Mouse (Mus musculus): ENCODE results near the gene Ddah1. TPM values are rescaled to one million over a fixed set of nuclear protein-coding genes. Genes with fewer than 3 reads are reported as not detected.

Gene Ddah1
- polyA plus RNA-seq, 1 experiment from 2014 or later: 145 TPM

DNA sequence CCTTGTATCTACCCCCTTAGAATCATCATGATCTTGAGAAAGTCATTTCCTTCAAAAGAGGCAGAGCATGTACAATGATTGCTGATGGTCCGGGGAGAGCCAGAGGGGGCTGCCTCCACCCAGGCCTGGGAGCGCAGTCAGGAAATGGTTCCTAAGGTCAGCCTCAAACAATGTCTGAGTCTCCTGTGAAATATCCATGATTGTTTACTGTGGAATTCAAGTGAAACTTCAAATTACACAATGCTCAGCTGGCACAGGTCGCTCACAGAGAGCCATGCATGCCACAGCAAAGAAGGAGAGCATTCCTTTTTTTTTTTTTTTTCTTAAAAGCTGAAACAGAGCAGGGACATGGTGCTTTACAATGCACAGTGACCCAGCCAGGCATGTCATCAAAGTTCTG lies 134.0 kb downstream of the Ddah1 start:
- no peak overlapping the region for H3K9ac ChIP-seq (replicated peaks; ENCODE audit: low read depth, low read length)
- H3K36me3 ChIP-seq (ENCODE audit: control insufficient read depth, insufficient read depth): no peaks in the 10 kb centered on the region
- WGBS: 77% methylated on average over 3 of the region's 3 CpGs
- no peak overlapping the region for H3K27ac ChIP-seq (ENCODE audit: low read length)
- peaks cover 16% of the 10 kb centered on the region for H3K4me1 ChIP-seq (replicated peaks; ENCODE audit: control insufficient read depth, insufficient read depth, low read length)
- H3K4me3 ChIP-seq (replicated peaks; ENCODE audit: low read length): no peak overlapping the region
- H3K4me2 ChIP-seq (ENCODE audit: low read length): no peak overlapping the region
- ATAC-seq: no peak
- no peaks in the 10 kb centered on the region for H3K9me3 ChIP-seq (ENCODE audit: control insufficient read depth, low read length)
- 0 out of 2 replicates have a peak, but pooled peaks cover 3% of the 10 kb centered on the region for H3K27me3 ChIP-seq (replicated peaks; ENCODE audit: control insufficient read depth, insufficient read depth, low read length)

GRCm38 (mm10) chr3:145894131-145894530 lies 135.7 kb downstream of the Ddah1 start:
- 37% methylated on average over 12 of the region's 12 CpGs for WGBS
- Histone ChIP-seq H3K9ac (replicated peaks; ENCODE audit: low read depth, low read length) (no peak overlapping the region), H3K4me1 (replicated peaks; ENCODE audit: control insufficient read depth, insufficient read depth, low read length) (peaks cover 15% of the 10 kb centered on the region), H3K27me3 (replicated peaks; ENCODE audit: control insufficient read depth, insufficient read depth, low read length) (0 out of 2 replicates have a peak, but pooled peaks cover 3% of the 10 kb centered on the region), H3K9me3 (ENCODE audit: control insufficient read depth, low read length) (no peaks in the 10 kb centered on the region), H3K4me3 (replicated peaks; ENCODE audit: low read length) (no peak overlapping the region), H3K4me2 (ENCODE audit: low read length) (no peak overlapping the region), H3K36me3 (ENCODE audit: control insufficient read depth, insufficient read depth) (no peaks in the 10 kb centered on the region), H3K27ac (ENCODE audit: low read length) (no peak overlapping the region)
- ATAC-seq: no peak

GRCm38 (mm10) chr3:145897749-145898148 lies 139.3 kb downstream of the Ddah1 start:
- Histone ChIP-seq H3K27ac (ENCODE audit: low read length) (no peak overlapping the region), H3K4me2 (ENCODE audit: low read length) (no peak overlapping the region), H3K9ac (replicated peaks; ENCODE audit: low read depth, low read length) (no peak overlapping the region), H3K36me3 (ENCODE audit: control insufficient read depth, insufficient read depth) (no peaks in the 10 kb centered on the region), H3K4me1 (replicated peaks; ENCODE audit: control insufficient read depth, insufficient read depth, low read length) (peaks cover 7% of the 10 kb centered on the region), H3K4me3 (replicated peaks; ENCODE audit: low read length) (no peak overlapping the region), H3K9me3 (ENCODE audit: control insufficient read depth, low read length) (no peaks in the 10 kb centered on the region), H3K27me3 (replicated peaks; ENCODE audit: control insufficient read depth, insufficient read depth, low read length) (no peaks in the 10 kb centered on the region)
- WGBS: 72% methylated on average over 11 of the region's 11 CpGs
- no peak for ATAC-seq

- Histone ChIP-seq H3K27me3 (replicated peaks; ENCODE audit: control insufficient read depth, insufficient read depth, low read length) (no peaks in the 10 kb centered on the region), H3K9me3 (ENCODE audit: control insufficient read depth, low read length) (no peaks in the 10 kb centered on the region), H3K4me3 (replicated peaks; ENCODE audit: low read length) (no peak overlapping the region), H3K4me2 (ENCODE audit: low read length) (no peak overlapping the region), H3K36me3 (ENCODE audit: control insufficient read depth, insufficient read depth) (no peaks in the 10 kb centered on the region), H3K9ac (replicated peaks; ENCODE audit: low read depth, low read length) (no peak overlapping the region), H3K4me1 (replicated peaks; ENCODE audit: control insufficient read depth, insufficient read depth, low read length) (peaks cover 14% of the 10 kb centered on the region), H3K27ac (ENCODE audit: low read length) (no peak overlapping the region)
- ATAC-seq: peak; percentile 46
- WGBS: 50% methylated on average over 8 of the region's 8 CpGs
Measured at GRCm38 (mm10) chr3:145899832-145900231, 141.4 kb downstream of the Ddah1 start.

- Histone ChIP-seq H3K27ac (ENCODE audit: low read length) (no peak overlapping the region), H3K4me2 (ENCODE audit: low read length) (no peak overlapping the region), H3K4me3 (replicated peaks; ENCODE audit: low read length) (no peak overlapping the region), H3K9ac (replicated peaks; ENCODE audit: low read depth, low read length) (no peak overlapping the region), H3K9me3 (ENCODE audit: control insufficient read depth, low read length) (no peaks in the 10 kb centered on the region), H3K27me3 (replicated peaks; ENCODE audit: control insufficient read depth, insufficient read depth, low read length) (no peaks in the 10 kb centered on the region), H3K4me1 (replicated peaks; ENCODE audit: control insufficient read depth, insufficient read depth, low read length) (peaks cover 16% of the 10 kb centered on the region), H3K36me3 (ENCODE audit: control insufficient read depth, insufficient read depth) (no peaks in the 10 kb centered on the region)
- 36% methylated on average over 8 of the region's 8 CpGs for WGBS
- peak; percentile 15 for ATAC-seq
Measured at GRCm38 (mm10) chr3:145903530-145903929, 145.1 kb downstream of the Ddah1 start.

DNA sequence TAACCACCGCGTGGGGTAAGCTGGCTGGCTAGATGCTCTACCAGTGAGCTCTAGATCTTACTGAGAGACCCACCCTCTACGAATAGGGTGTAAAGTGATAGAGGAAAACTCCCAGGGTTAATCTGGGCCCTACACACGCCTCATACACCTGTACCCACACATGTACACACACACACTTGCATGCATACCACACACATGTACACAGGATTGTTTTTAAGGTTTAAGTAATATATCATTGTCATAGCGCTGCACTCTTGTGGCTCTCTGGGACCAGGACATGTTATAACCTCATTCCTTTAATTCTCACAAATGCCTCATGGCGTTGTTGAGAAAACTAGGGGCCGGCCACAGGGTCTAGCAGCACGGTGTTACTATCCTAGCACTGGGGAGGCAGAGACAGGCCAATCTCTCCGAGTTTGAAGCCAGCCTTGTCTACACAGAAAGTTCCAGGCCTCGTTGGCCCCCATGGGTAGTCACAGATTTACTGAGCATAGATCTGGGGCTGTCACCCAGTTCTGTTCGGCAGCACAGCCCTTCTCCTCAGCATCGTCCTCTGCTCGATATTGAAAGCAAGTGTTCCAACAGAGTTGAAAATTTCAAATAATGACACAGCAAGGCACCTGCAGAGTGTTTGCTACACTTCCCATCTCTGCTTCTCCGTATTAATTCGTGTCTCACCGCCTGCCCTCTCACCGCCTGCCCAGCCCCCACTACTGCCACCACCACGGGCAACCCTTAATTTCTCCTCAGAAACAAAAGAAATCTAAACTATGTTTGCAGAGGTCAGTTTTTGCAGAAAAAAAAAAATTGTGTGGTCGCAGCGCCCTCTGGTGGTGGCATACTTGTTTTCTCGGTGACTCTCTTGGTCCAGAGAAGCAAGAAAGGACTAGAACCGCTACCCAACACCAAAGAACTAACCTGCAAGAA lies 146.6 kb downstream of the Ddah1 start:
- Histone ChIP-seq H3K9me3 (ENCODE audit: control insufficient read depth, low read length) (no peaks in the 10 kb centered on the region), H3K27ac (ENCODE audit: low read length) (no peak overlapping the region), H3K9ac (replicated peaks; ENCODE audit: low read depth, low read length) (no peak overlapping the region), H3K4me3 (replicated peaks; ENCODE audit: low read length) (no peak overlapping the region), H3K4me1 (replicated peaks; ENCODE audit: control insufficient read depth, insufficient read depth, low read length) (peaks cover 9% of the 10 kb centered on the region), H3K4me2 (ENCODE audit: low read length) (peak overlapping the region; percentile 41), H3K27me3 (replicated peaks; ENCODE audit: control insufficient read depth, insufficient read depth, low read length) (no peaks in the 10 kb centered on the region), H3K36me3 (ENCODE audit: control insufficient read depth, insufficient read depth) (no peaks in the 10 kb centered on the region)
- 48% methylated on average over 22 of the region's 22 CpGs for WGBS
- ATAC-seq: peak; percentile 68

DNA sequence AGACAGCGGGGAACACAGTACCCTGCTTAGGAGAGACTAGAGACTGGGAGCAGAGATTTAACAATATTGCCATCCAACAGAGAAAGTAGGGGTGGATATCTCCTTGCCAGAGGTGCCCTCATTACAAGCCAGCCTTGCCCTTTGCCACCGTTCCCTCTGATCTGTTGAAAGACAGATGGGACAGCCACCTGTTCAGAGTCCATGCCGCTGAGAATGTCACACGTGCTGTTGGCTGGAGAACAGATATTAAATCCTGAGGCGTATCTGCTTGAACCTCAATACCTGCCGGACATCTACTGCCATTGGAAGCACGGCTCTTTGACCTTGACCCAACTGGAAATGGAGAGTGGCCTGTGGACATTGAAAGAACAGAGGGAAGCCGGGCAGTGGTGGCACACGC lies 148.1 kb downstream of the Ddah1 start:
- no peaks in the 10 kb centered on the region for H3K27me3 ChIP-seq (replicated peaks; ENCODE audit: control insufficient read depth, insufficient read depth, low read length)
- H3K4me1 ChIP-seq (replicated peaks; ENCODE audit: control insufficient read depth, insufficient read depth, low read length): peaks cover 9% of the 10 kb centered on the region
- H3K9me3 ChIP-seq (ENCODE audit: control insufficient read depth, low read length): no peaks in the 10 kb centered on the region
- WGBS: 93% methylated on average over 9 of the region's 9 CpGs
- no peak overlapping the region for H3K27ac ChIP-seq (ENCODE audit: low read length)
- no peak for ATAC-seq
- no peak overlapping the region for H3K9ac ChIP-seq (replicated peaks; ENCODE audit: low read depth, low read length)
- H3K4me3 ChIP-seq (replicated peaks; ENCODE audit: low read length): no peak overlapping the region
- no peak overlapping the region for H3K4me2 ChIP-seq (ENCODE audit: low read length)
- H3K36me3 ChIP-seq (ENCODE audit: control insufficient read depth, insufficient read depth): no peaks in the 10 kb centered on the region

- no peaks in the 10 kb centered on the region for H3K4me1 ChIP-seq (replicated peaks; ENCODE audit: control insufficient read depth, insufficient read depth, low read length)
- no peaks in the 10 kb centered on the region for H3K9me3 ChIP-seq (ENCODE audit: control insufficient read depth, low read length)
- 83% methylated on average over 7 of the region's 7 CpGs for WGBS
- H3K27me3 ChIP-seq (replicated peaks; ENCODE audit: control insufficient read depth, insufficient read depth, low read length): no peaks in the 10 kb centered on the region
- H3K9ac ChIP-seq (replicated peaks; ENCODE audit: low read depth, low read length): no peak overlapping the region
- no peak overlapping the region for H3K4me3 ChIP-seq (replicated peaks; ENCODE audit: low read length)
- H3K4me2 ChIP-seq (ENCODE audit: low read length): no peak overlapping the region
- H3K27ac ChIP-seq (ENCODE audit: low read length): no peak overlapping the region
- ATAC-seq: no peak
- no peaks in the 10 kb centered on the region for H3K36me3 ChIP-seq (ENCODE audit: control insufficient read depth, insufficient read depth)
Measured at GRCm38 (mm10) chr3:145912512-145912911, 154.0 kb downstream of the Ddah1 start.

GRCm38 (mm10) chr3:145913263-145913662 lies 154.8 kb downstream of the Ddah1 start:
- 86% methylated on average over 6 of the region's 6 CpGs for WGBS
- ATAC-seq: no peak
- no peaks in the 10 kb centered on the region for H3K36me3 ChIP-seq (ENCODE audit: control insufficient read depth, insufficient read depth)
- no peak overlapping the region for H3K4me3 ChIP-seq (replicated peaks; ENCODE audit: low read length)
- no peaks in the 10 kb centered on the region for H3K9me3 ChIP-seq (ENCODE audit: control insufficient read depth, low read length)
- H3K9ac ChIP-seq (replicated peaks; ENCODE audit: low read depth, low read length): no peak overlapping the region
- no peaks in the 10 kb centered on the region for H3K27me3 ChIP-seq (replicated peaks; ENCODE audit: control insufficient read depth, insufficient read depth, low read length)
- no peak overlapping the region for H3K27ac ChIP-seq (ENCODE audit: low read length)
- H3K4me1 ChIP-seq (replicated peaks; ENCODE audit: control insufficient read depth, insufficient read depth, low read length): no peaks in the 10 kb centered on the region
- no peak overlapping the region for H3K4me2 ChIP-seq (ENCODE audit: low read length)

Data from forebrain, embryonic 16.5 days (tissue).